Mouse (Mus musculus): Measurements from ENCODE around the gene Fcer2a.

Gene Fcer2a

GRCm38 (mm10) chr8:3676131-3676992, 17.6 kb downstream of the Fcer2a start, which contains the start of gene Trappc5:
Gene Trappc5 (plus strand): TSS chr8:3676299.
- peak; percentile 96 for DNase-seq

- DNase-seq, result no peak
These were observed 19.3 kb downstream of the Fcer2a start for GRCm38 (mm10) chr8:3674671-3675070.

- DNase-seq, result peak; percentile 88
These were observed 21.9 kb downstream of the Fcer2a start, which contains the start of gene Fcor for GRCm38 (mm10) chr8:3671980-3672491. Gene Fcor (minus strand): TSS chr8:3672362.

GRCm38 (mm10) chr8:3670388-3670787, 23.6 kb downstream of the Fcer2a start:
- no peak for DNase-seq

GRCm38 (mm10) chr8:3665507-3665906, 28.5 kb downstream of the Fcer2a start, which contains the start of gene Mcemp1:
Gene Mcemp1 (plus strand): TSS chr8:3665754.
- no peak for DNase-seq

- DNase-seq, result no peak
These were observed 29.6 kb downstream of the Fcer2a start for GRCm38 (mm10) chr8:3664405-3664804.

GRCm38 (mm10) chr8:3660889-3661288, 33.1 kb downstream of the Fcer2a start:
- DNase-seq, result no peak

- peak; percentile 43 for DNase-seq
These were observed 37.1 kb downstream of the Fcer2a start for GRCm38 (mm10) chr8:3656725-3657381.

- no peak for DNase-seq
These were observed 38.4 kb downstream of the Fcer2a start, which contains the start of gene Retn for GRCm38 (mm10) chr8:3655526-3655925. Gene Retn (plus strand): TSS chr8:3655770.

- DNase-seq, result no peak
These were observed 39.1 kb downstream of the Fcer2a start for GRCm38 (mm10) chr8:3654726-3655508.

GRCm38 (mm10) chr8:3652845-3653244, 41.1 kb downstream of the Fcer2a start:
- no peak for DNase-seq

GRCm38 (mm10) chr8:3648990-3649389, 45.0 kb downstream of the Fcer2a start:
- peak; percentile 32 for DNase-seq

- no peak for DNase-seq
These were observed 45.7 kb downstream of the Fcer2a start for GRCm38 (mm10) chr8:3648268-3648667.

- no peak for DNase-seq
These were observed 46.4 kb downstream of the Fcer2a start for GRCm38 (mm10) chr8:3647561-3647960.

- no peak for DNase-seq
These were observed 47.0 kb downstream of the Fcer2a start for GRCm38 (mm10) chr8:3646824-3647531.

- peak; percentile 39 for DNase-seq
These were observed 48.2 kb downstream of the Fcer2a start for GRCm38 (mm10) chr8:3645804-3646203.

Measured in retina, postnatal 1 day (tissue).